Mouse (Mus musculus): ENCODE measurements around the gene Mlxipl. TPM values are rescaled to one million over a fixed set of nuclear protein-coding genes. Genes with fewer than 3 reads are reported as not detected.

The Mlxipl gene
- polyA plus RNA-seq, 2 experiments = 6.6 to 18.5 TPM

DNA sequence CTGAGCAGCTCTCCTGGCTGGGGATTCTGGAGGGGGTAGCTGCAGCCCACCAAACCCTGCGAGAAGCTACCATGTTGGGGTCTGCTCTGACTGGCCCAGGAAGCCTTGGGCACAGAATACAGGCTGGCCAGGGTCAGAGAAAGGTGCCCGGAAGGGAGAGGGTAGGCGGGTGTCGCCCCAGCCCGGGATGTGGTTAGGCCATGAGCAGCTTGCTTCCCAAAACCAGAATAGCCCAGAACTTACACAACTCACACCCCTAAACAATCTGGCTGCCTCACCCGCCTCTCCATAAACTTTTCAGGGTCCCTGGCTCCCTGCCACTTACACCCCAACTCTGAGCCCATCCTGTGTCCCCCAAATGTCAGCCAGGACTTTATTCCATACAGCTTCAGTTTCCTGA lies 38.0 kb downstream of the Mlxipl start:
- no peak overlapping the region for H3K4me2 ChIP-seq (ENCODE audit: low read depth)
- H3K9me3 ChIP-seq (ENCODE audit: control insufficient read depth, low read length) = no peaks in the 10 kb centered on the region
- DNase-seq (ENCODE audit: low read depth in 3 of 3, low spot score in 3 of 3) = no peak
- H3K4me3 ChIP-seq (ENCODE audit: insufficient read depth in 1 of 2, low read depth in 2 of 2, low read length in 2 of 2) = no peak overlapping the region
- H3K36me3 ChIP-seq (replicated peaks; ENCODE audit: control insufficient read depth, insufficient read depth, low read depth) = no peaks in the 10 kb centered on the region
- H3K4me1 ChIP-seq (replicated peaks; ENCODE audit: control insufficient read depth in 2 of 2, insufficient read depth in 2 of 2, low read length in 1 of 2) = no peaks in the 10 kb centered on the region
- no peak for ATAC-seq (ENCODE audit: insufficient read depth)
- peaks cover 3% of the 10 kb centered on the region for H3K27me3 ChIP-seq (ENCODE audit: control insufficient read depth, insufficient read depth, low read length)
- no peak overlapping the region for H3K27ac ChIP-seq
- TF ChIP-seq EP300 (IDR thresholded peaks at IDR 0.05; ENCODE audit: low read depth) (no peak), CTCF (IDR thresholded peaks at IDR 0.05; ENCODE audit: low read depth) (no peak)
- 50% methylated on average over 6 of the region's 6 CpGs for WGBS (ENCODE audit: insufficient replicate concordance)
- no peak overlapping the region for H3K9ac ChIP-seq (replicated peaks)

DNA sequence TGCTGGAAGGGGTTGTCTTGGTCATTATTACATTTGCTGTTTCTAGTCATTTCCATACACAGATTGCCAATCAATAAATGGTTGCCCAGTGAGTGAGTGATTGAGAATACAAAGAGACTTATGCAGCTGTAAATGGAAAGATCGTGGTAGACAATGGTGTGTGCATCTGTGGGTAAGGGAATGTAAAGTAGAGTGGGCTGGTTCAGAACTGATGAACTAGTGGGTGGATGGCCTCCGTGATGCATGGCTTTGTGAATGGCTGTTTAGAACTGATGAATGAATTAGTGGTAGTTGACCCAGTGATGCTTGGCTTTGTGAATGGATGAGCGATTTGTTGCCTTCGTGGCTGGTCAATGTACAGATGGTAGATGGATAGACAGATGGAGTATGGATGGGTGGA lies 40.1 kb downstream of the Mlxipl start:
- no peaks in the 10 kb centered on the region for H3K9me3 ChIP-seq (ENCODE audit: control insufficient read depth, low read length)
- no peak for ATAC-seq (ENCODE audit: insufficient read depth)
- no peak overlapping the region for H3K9ac ChIP-seq (replicated peaks)
- TF ChIP-seq EP300 (IDR thresholded peaks at IDR 0.05; ENCODE audit: low read depth) (no peak), CTCF (IDR thresholded peaks at IDR 0.05; ENCODE audit: low read depth) (no peak)
- H3K4me3 ChIP-seq (ENCODE audit: insufficient read depth in 1 of 2, low read depth in 2 of 2, low read length in 2 of 2) = no peak overlapping the region
- no peak overlapping the region for H3K4me2 ChIP-seq (ENCODE audit: low read depth)
- H3K4me1 ChIP-seq (replicated peaks; ENCODE audit: control insufficient read depth in 2 of 2, insufficient read depth in 2 of 2, low read length in 1 of 2) = peaks cover 0 to 4% of the 10 kb centered on the region in 2 experiments; a peak in 1 of 4 replicates
- no peak overlapping the region for H3K27ac ChIP-seq
- no peak for DNase-seq (ENCODE audit: low read depth in 3 of 3, low spot score in 3 of 3)
- H3K27me3 ChIP-seq (ENCODE audit: control insufficient read depth, insufficient read depth, low read length) = peaks cover 9% of the 10 kb centered on the region
- H3K36me3 ChIP-seq (replicated peaks; ENCODE audit: control insufficient read depth, insufficient read depth, low read depth) = no peaks in the 10 kb centered on the region
- WGBS (ENCODE audit: insufficient replicate concordance) = 61% methylated on average over 4 of the region's 4 CpGs

DNA sequence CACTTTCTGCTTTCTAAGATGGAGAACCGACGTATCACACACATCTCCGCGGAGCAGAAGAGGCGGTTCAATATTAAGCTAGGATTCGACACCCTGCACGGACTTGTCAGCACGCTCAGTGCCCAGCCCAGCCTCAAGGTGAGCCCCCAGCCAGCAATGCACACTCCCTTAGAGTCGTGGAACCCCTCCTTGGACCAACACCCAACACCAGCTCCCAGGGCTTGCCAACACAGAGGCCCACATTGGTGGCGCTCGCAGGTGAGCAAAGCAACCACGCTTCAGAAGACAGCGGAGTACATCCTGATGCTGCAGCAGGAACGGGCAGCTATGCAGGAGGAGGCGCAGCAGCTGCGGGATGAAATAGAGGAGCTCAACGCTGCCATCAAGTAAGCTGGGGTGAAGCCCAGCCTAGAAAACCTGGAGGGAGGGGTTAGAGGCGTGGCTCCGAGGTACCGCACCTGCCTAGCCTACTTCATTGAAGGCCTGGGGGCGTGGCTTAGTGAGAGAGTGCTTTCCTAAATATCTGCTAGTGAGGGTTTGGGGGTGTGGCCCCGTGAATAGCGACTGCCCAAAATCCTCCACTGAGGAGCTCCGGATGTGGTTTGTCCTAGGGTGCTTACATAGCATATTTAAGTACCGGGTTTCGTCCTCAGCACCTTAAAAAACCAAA lies 44.2 kb downstream of the Mlxipl start:
- peak in 2 of 3 experiments; percentile 44 to 69 for DNase-seq (ENCODE audit: low read depth in 3 of 3, low spot score in 3 of 3)
- peak overlapping the region; percentile 20 to 38; a peak in 3 of 4 replicates for H3K4me3 ChIP-seq (ENCODE audit: insufficient read depth in 1 of 2, low read depth in 2 of 2, low read length in 2 of 2)

DNA sequence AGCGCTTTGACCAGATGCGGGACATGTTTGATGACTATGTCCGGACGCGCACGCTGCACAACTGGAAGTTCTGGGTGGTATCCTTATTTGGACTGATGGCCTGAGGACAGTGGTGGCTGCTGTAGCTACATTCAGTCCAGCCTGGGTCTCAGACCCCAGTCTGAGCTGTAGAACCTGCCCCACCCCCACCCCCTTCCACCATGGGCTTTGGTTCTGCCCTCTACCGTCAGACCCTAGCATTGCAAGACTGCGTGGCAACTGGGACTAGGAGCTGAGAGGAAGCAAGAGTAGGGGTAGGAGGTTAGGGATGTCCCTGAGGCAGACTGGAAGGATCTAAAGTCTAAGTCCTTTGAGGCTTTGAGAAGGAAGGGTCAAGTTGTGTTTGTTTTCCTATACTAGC lies 44.8 kb downstream of the Mlxipl start:
- peak overlapping the region; percentile 61 for H3K4me2 ChIP-seq (ENCODE audit: low read depth)
- peak overlapping the region; percentile 20 to 38 for H3K4me3 ChIP-seq (ENCODE audit: insufficient read depth in 1 of 2, low read depth in 2 of 2, low read length in 2 of 2)
- H3K27ac ChIP-seq = no peak overlapping the region
- TF ChIP-seq CTCF (IDR thresholded peaks at IDR 0.05; ENCODE audit: low read depth) (peak; percentile 75), EP300 (IDR thresholded peaks at IDR 0.05; ENCODE audit: low read depth) (no peak)
- WGBS (ENCODE audit: insufficient replicate concordance) = 6% methylated on average over 8 of the region's 8 CpGs
- peaks cover 9% of the 10 kb centered on the region for H3K27me3 ChIP-seq (ENCODE audit: control insufficient read depth, insufficient read depth, low read length)
- H3K36me3 ChIP-seq (replicated peaks; ENCODE audit: control insufficient read depth, insufficient read depth, low read depth) = no peaks in the 10 kb centered on the region
- no peak overlapping the region for H3K9ac ChIP-seq (replicated peaks)
- DNase-seq (ENCODE audit: low read depth in 3 of 3, low spot score in 3 of 3) = no peak
- no peaks in the 10 kb centered on the region for H3K9me3 ChIP-seq (ENCODE audit: control insufficient read depth, low read length)
- ATAC-seq (ENCODE audit: insufficient read depth) = 0 out of 2 replicates have a peak, but pooled peaks have one; percentile 32
- H3K4me1 ChIP-seq (replicated peaks; ENCODE audit: control insufficient read depth in 2 of 2, insufficient read depth in 2 of 2, low read length in 1 of 2) = peaks cover 0 to 4% of the 10 kb centered on the region in 2 experiments; a peak in 1 of 4 replicates

More for the DNA sequence above, 44.2 kb downstream of the Mlxipl start:
- peaks cover 0 to 4% of the 10 kb centered on the region in 2 experiments; a peak in 1 of 4 replicates for H3K4me1 ChIP-seq (replicated peaks; ENCODE audit: control insufficient read depth in 2 of 2, insufficient read depth in 2 of 2, low read length in 1 of 2)
- no peak for TF ChIP-seq EP300 (IDR thresholded peaks at IDR 0.05; ENCODE audit: low read depth)
- no peak for TF ChIP-seq CTCF (IDR thresholded peaks at IDR 0.05; ENCODE audit: low read depth)
- peak; percentile 58 for ATAC-seq (ENCODE audit: insufficient read depth)
- H3K4me2 ChIP-seq (ENCODE audit: low read depth) = peak overlapping the region; percentile 61
- no peak overlapping the region for H3K9ac ChIP-seq (replicated peaks)
- peaks cover 9% of the 10 kb centered on the region for H3K27me3 ChIP-seq (ENCODE audit: control insufficient read depth, insufficient read depth, low read length)
- WGBS (ENCODE audit: insufficient replicate concordance) = 9% methylated on average over 26 of the region's 26 CpGs
- H3K9me3 ChIP-seq (ENCODE audit: control insufficient read depth, low read length) = no peaks in the 10 kb centered on the region
- no peak overlapping the region for H3K27ac ChIP-seq
- no peaks in the 10 kb centered on the region for H3K36me3 ChIP-seq (replicated peaks; ENCODE audit: control insufficient read depth, insufficient read depth, low read depth)

DNA sequence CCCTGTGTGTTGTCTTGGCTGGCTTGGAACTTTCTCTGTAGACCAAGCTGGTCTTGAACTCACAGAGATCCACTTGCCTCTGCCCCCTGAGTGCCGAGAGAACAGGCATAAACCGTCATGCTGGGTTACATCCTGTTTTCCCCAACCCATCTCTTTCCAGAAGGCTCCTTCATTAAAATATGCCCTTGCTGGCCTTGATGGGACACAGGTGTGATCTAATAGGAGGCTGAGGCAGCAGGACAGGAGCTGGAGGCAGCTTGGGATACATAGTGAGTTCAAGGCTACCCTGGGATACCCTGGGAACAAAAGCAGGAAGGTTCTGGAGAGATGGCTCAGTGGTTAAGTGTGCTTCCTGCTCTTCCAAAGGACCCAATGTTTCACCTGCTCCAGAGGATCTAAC lies 50.2 kb downstream of the Mlxipl start:
- Histone ChIP-seq H3K27me3 (ENCODE audit: control insufficient read depth, insufficient read depth, low read length) (no peaks in the 10 kb centered on the region), H3K4me2 (ENCODE audit: low read depth) (no peak overlapping the region), H3K4me1 (replicated peaks; ENCODE audit: control insufficient read depth in 2 of 2, insufficient read depth in 2 of 2, low read length in 1 of 2) (peaks cover 0 to 4% of the 10 kb centered on the region in 2 experiments; a peak in 1 of 4 replicates), H3K9ac (replicated peaks) (no peak overlapping the region), H3K4me3 (ENCODE audit: insufficient read depth in 1 of 2, low read depth in 2 of 2, low read length in 2 of 2) (no peak overlapping the region), H3K27ac (no peak overlapping the region), H3K36me3 (replicated peaks; ENCODE audit: control insufficient read depth, insufficient read depth, low read depth) (no peaks in the 10 kb centered on the region), H3K9me3 (ENCODE audit: control insufficient read depth, low read length) (no peaks in the 10 kb centered on the region)
- WGBS (ENCODE audit: insufficient replicate concordance) = 49% methylated on average over 2 of the region's 2 CpGs
- no peak for DNase-seq (ENCODE audit: low read depth in 3 of 3, low spot score in 3 of 3)
- TF ChIP-seq EP300 (IDR thresholded peaks at IDR 0.05; ENCODE audit: low read depth) = no peak
- no peak for TF ChIP-seq CTCF (IDR thresholded peaks at IDR 0.05; ENCODE audit: low read depth)
- no peak for ATAC-seq (ENCODE audit: insufficient read depth)
